Mouse (Mus musculus) midbrain, embryonic 16.5 days (tissue): ENCODE results near the gene Trim34b. TPM values are rescaled to one million over a fixed set of nuclear protein-coding genes. Genes with fewer than 3 reads are reported as not detected.
"Not testable (repeated sequence)": the region's sequence is repeated elsewhere in the genome, so short reads cannot be mapped to it uniquely, and the experiment has no call there.

Experiments
- ATAC-seq: fragments of 200-750 bp; cut with Nextera tagmentation; 2 replicates; pipeline ENCODE4 v1.8.0; 2017; ENCODE audit warnings: moderate TSS enrichment
- H3K27ac ChIP-seq: fragments of 300-500 bp; sonication (generic); 2 replicates; pipeline ENCODE4 v1.5.1; 2014; ENCODE audit warnings: mild to moderate bottlenecking, low read length, mixed read lengths
- H3K27me3 ChIP-seq: fragments of 300-500 bp; sonication (generic); 2 replicates; pipeline ENCODE4 v1.6.1; 2014; ENCODE audit warnings: low read depth, low read length, mixed read lengths; ENCODE audit not compliant: control insufficient read depth, insufficient read depth
- H3K36me3 ChIP-seq: fragments of 300-500 bp; sonication (generic); 2 replicates; pipeline ENCODE4 v1.6.1; 2014; ENCODE audit warnings: mild to moderate bottlenecking, low read length, moderate library complexity, mixed read lengths; ENCODE audit not compliant: control insufficient read depth, insufficient read depth
- H3K4me1 ChIP-seq: fragments of 300-500 bp; sonication (generic); 2 replicates; pipeline ENCODE4 v1.6.1; 2014; ENCODE audit warnings: mild to moderate bottlenecking, low read length, mixed read lengths; ENCODE audit not compliant: control insufficient read depth, insufficient read depth
- H3K4me2 ChIP-seq: fragments of 300-500 bp; sonication (generic); 2 replicates; pipeline ENCODE4 v1.6.1; 2014; ENCODE audit warnings: mild to moderate bottlenecking, low read length, mixed read lengths
- H3K4me3 ChIP-seq: fragments of 300-500 bp; sonication (generic); 2 replicates; pipeline ENCODE4 v1.5.1; 2014; ENCODE audit warnings: low read depth, mild to moderate bottlenecking, low read length, moderate library complexity, mixed read lengths
- H3K9ac ChIP-seq: fragments of 300-500 bp; sonication (generic); 2 replicates; pipeline ENCODE4 v1.6.1; 2014; ENCODE audit warnings: low read depth, low read length, mixed read lengths
- H3K9me3 ChIP-seq: fragments of 300-500 bp; sonication (generic); replicated peaks from 2 replicates; pipeline ENCODE4 v1.6.1; 2014; ENCODE audit warnings: mild to moderate bottlenecking, low read length, mixed read lengths; ENCODE audit not compliant: control insufficient read depth, poor library complexity, severe bottlenecking
- WGBS: fragments of 180-500 bp; shearing (Covaris S2); extraction: QIAGEN DNeasy Blood & Tissue Kit; methylation state at CpG from one replicate; pipeline ENCODE4 v1.1.7; 2014; 5-methylcytosine and 5-hydroxymethylcytosine counted together
- polyA plus RNA-seq: library from polyadenylated mRNA; unstranded; fragments of >200 nt; fragmentation: Nextera tagmentation; extraction: Ambion mirVana; gene quantifications from 2 replicates; pipeline ENCODE4 v1.2.1, GENCODE M21; 2015

Gene Trim34b
- polyA plus RNA-seq, 1 experiment from 2014 or later, result not detected

GRCm38 (mm10) chr7:104340744-104341143 is 11.5 kb downstream of the Trim34b start:
- 92% methylated on average over 3 of the region's 4 CpGs for WGBS
- not testable (repeated sequence) for H3K27ac ChIP-seq, H3K27me3 ChIP-seq, H3K9ac ChIP-seq, H3K4me1 ChIP-seq, H3K9me3 ChIP-seq, H3K4me3 ChIP-seq, H3K36me3 ChIP-seq, ATAC-seq, H3K4me2 ChIP-seq

- not testable (repeated sequence) for H3K36me3 ChIP-seq, H3K4me3 ChIP-seq, H3K27ac ChIP-seq, H3K9me3 ChIP-seq, ATAC-seq, H3K4me1 ChIP-seq, H3K9ac ChIP-seq, H3K27me3 ChIP-seq, H3K4me2 ChIP-seq
- 91% methylated on average over 4 of the region's 4 CpGs for WGBS
Measured at GRCm38 (mm10) chr7:104348043-104348442, 18.8 kb downstream of the Trim34b start.

- no peak within 1 kb of the TSS for H3K9ac ChIP-seq
- no peaks in the 10 kb centered on the region for H3K9me3 ChIP-seq
- H3K27me3 ChIP-seq, result no peaks in the 10 kb centered on the region
- 9% methylated on average over 14 of the region's 14 CpGs for WGBS
- no peaks in the 10 kb centered on the region for H3K36me3 ChIP-seq
- no peak within 1 kb of the TSS for H3K27ac ChIP-seq
- peak; percentile 92 for ATAC-seq
- H3K4me1 ChIP-seq, result no peaks in the 10 kb centered on the region
- peak within 1 kb of the TSS; percentile 20; the same call in 1 of the 2 replicates for H3K4me3 ChIP-seq
- peak within 1 kb of the TSS; percentile 14; the same call in 1 of the 2 replicates for H3K4me2 ChIP-seq
Measured at GRCm38 (mm10) chr7:104352717-104353599, 23.7 kb downstream of the Trim34b start, which contains the start of gene Trim12c. TSS of gene Trim12c (minus strand) at chr7:104353362.

GRCm38 (mm10) chr7:104353600-104353967 is 24.3 kb downstream of the Trim34b start:
- no peaks in the 10 kb centered on the region for H3K4me1 ChIP-seq
- no peak overlapping the region for H3K27ac ChIP-seq
- no peaks in the 10 kb centered on the region for H3K27me3 ChIP-seq
- no peaks in the 10 kb centered on the region for H3K9me3 ChIP-seq
- WGBS, result 81% methylated on average over 2 of the region's 2 CpGs
- no peak for ATAC-seq
- no peak overlapping the region for H3K4me2 ChIP-seq
- no peak overlapping the region for H3K4me3 ChIP-seq
- no peaks in the 10 kb centered on the region for H3K36me3 ChIP-seq
- no peak overlapping the region for H3K9ac ChIP-seq

- Histone ChIP-seq H3K4me1 (no peaks in the 10 kb centered on the region), H3K9me3 (no peaks in the 10 kb centered on the region), H3K27me3 (no peaks in the 10 kb centered on the region), H3K4me3 (no peak overlapping the region), H3K27ac (no peak overlapping the region), H3K36me3 (no peaks in the 10 kb centered on the region), H3K4me2 (no peak overlapping the region), H3K9ac (no peak overlapping the region)
- no peak for ATAC-seq
Measured at GRCm38 (mm10) chr7:104366339-104366738, 37.1 kb downstream of the Trim34b start.

GRCm38 (mm10) chr7:104369736-104370414 is 40.6 kb downstream of the Trim34b start, which contains the start of gene Trim30b:
TSS of gene Trim30b (minus strand) at chr7:104369884.
- Histone ChIP-seq H3K4me2 (no peak within 1 kb of the TSS), H3K9me3 (no peaks in the 10 kb centered on the region), H3K36me3 (no peaks in the 10 kb centered on the region), H3K4me1 (no peaks in the 10 kb centered on the region), H3K4me3 (no peak within 1 kb of the TSS), H3K27ac (no peak within 1 kb of the TSS), H3K9ac (no peak within 1 kb of the TSS), H3K27me3 (no peaks in the 10 kb centered on the region)
- ATAC-seq, result no peak
- WGBS, result 54% methylated on average over 1 of the region's 1 CpGs

Other genes starting within 250 kb of the Trim34b start
- not detected in 2 replicates for gene Olfr645, start 244.0 kb upstream of the Trim34b start, polyA plus RNA-seq
- gene Olfr646, start 224.6 kb upstream of the Trim34b start, polyA plus RNA-seq, result not detected in 2 replicates
- not detected in 2 replicates for gene Ubqln5, start 199.6 kb upstream of the Trim34b start, polyA plus RNA-seq
- gene Olfr643, start 192.1 kb upstream of the Trim34b start, polyA plus RNA-seq, result not detected in 2 replicates
- gene Ubqln3, start 186.2 kb upstream of the Trim34b start, polyA plus RNA-seq, result not detected in 2 replicates
- not detected in 2 replicates for gene Ubqlnl, start 178.9 kb upstream of the Trim34b start, polyA plus RNA-seq
- not detected in 2 replicates for gene Olfm5, start 164.6 kb upstream of the Trim34b start, polyA plus RNA-seq
- gene Olfr648, start 146.1 kb upstream of the Trim34b start, polyA plus RNA-seq, result 0.66 and 0.67 TPM in 2 replicates
- gene Olfr649, start 133.5 kb upstream of the Trim34b start, polyA plus RNA-seq, result not detected in 2 replicates
- 0.35 and 0.46 TPM in 2 replicates for gene Trim6, start 110.7 kb upstream of the Trim34b start, polyA plus RNA-seq
- gene Trim34a, start 85.0 kb upstream of the Trim34b start, polyA plus RNA-seq, result 0.76 and 0.89 TPM in 2 replicates
- 0.12 and 0.21 TPM in 2 replicates for gene Trim5, start 41.4 kb upstream of the Trim34b start, polyA plus RNA-seq
- gene Trim12a, start 14.0 kb upstream of the Trim34b start, polyA plus RNA-seq, result 1.6 and 1.7 TPM in 2 replicates
- 1.4 and 1.5 TPM in 2 replicates for gene Trim12c, start 23.9 kb downstream of the Trim34b start, polyA plus RNA-seq
- not detected in 2 replicates for gene Trim30b, start 40.4 kb downstream of the Trim34b start, polyA plus RNA-seq
- not detected in 2 replicates for gene Trim30c, start 71.4 kb downstream of the Trim34b start, polyA plus RNA-seq
- gene Trim30a, start 135.7 kb downstream of the Trim34b start, polyA plus RNA-seq, result 0.42 and 0.48 TPM in 2 replicates
- gene Trim30d, start 178.4 kb downstream of the Trim34b start, polyA plus RNA-seq, result 0.36 and 0.50 TPM in 2 replicates
- not detected in 2 replicates for gene Olfr651, start 220.7 kb downstream of the Trim34b start, polyA plus RNA-seq
- gene Olfr652, start 231.4 kb downstream of the Trim34b start, polyA plus RNA-seq, result not detected in 2 replicates
- gene Olfr653, start 247.8 kb downstream of the Trim34b start, polyA plus RNA-seq, result not detected in 2 replicates